Mouse (Mus musculus) kidney, adult 11 months (tissue): ENCODE data around the gene Plekhg3.
A peak's percentile ranks its signal among the peaks of the same experiment; 100 is the strongest.

Source experiments
- DNase-seq: peaks from one replicate; pipeline ENCODE4 v3.0.0; 2022

Gene Plekhg3

DNA sequence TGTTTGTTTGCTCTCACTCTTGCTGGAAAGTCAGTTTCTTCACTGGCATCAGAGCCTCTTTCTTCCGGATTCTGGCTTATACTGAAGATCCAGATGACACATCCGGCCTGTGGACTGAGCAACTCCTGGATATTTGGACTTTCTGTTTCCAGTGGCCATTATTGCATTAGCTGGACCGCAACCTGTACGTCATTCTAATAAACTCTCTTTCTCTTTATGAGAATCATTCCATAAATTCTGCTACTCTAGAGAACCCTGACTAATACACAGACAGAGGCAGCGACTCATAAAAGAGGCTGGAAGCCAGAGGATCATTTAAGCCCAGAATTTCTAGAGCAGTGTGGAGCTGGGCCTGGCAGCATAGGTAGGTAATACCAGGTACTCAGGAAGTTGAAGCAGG, 1.9 kb upstream of the Plekhg3 start:
- DNase-seq, result no peak

GRCm38 (mm10) chr12:76531986-76532925, 1.6 kb downstream of the Plekhg3 start:
- peak; percentile 86 for DNase-seq

- peak; percentile 97 for DNase-seq
Observed at GRCm38 (mm10) chr12:76532926-76533376, 2.3 kb downstream of the Plekhg3 start.

DNA sequence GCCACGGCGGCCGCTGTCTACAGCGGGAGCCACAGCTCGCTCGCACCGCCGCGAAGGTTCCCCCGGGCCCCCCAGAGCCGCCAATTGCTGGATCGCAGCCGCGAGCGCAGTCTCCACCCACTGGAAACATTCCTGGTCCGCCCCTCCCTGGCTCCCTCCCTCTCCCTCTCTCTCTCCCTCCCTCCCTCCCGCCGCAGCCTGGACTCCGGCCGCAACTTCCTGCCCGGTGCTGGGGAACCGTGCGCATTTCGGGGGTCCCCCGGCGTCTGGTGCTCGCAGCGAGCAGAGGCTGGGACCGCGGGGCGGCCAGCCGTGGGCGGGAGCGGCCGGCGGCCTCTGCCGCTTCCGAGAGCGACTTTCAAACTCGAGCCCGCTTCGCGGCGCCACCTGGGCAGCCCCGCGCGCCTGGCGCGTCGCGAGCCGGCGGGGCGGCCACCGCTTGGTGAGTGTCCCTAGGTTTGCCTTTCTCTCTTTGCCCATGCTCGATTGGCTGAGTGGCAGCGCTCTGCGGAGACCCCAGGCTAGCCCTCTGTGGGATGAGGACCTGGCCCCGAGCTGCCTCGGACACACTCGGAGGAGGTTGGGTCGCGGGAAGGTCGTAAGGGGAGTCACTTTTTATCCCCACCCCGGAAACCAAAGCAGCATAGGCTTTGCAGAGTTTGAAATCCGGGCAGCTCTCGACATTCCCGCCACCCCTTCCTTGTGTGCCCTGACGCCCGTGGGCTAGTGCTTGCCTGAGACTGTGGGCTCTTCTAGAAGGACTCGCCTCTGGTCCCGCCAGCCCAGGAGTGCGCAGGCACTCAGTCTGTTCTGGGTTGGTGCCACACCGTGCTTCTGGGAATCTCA, 2.9 kb downstream of the Plekhg3 start:
- DNase-seq, result peak; percentile 62

GRCm38 (mm10) chr12:76534233-76534632, 3.5 kb downstream of the Plekhg3 start:
- no peak for DNase-seq

DNA sequence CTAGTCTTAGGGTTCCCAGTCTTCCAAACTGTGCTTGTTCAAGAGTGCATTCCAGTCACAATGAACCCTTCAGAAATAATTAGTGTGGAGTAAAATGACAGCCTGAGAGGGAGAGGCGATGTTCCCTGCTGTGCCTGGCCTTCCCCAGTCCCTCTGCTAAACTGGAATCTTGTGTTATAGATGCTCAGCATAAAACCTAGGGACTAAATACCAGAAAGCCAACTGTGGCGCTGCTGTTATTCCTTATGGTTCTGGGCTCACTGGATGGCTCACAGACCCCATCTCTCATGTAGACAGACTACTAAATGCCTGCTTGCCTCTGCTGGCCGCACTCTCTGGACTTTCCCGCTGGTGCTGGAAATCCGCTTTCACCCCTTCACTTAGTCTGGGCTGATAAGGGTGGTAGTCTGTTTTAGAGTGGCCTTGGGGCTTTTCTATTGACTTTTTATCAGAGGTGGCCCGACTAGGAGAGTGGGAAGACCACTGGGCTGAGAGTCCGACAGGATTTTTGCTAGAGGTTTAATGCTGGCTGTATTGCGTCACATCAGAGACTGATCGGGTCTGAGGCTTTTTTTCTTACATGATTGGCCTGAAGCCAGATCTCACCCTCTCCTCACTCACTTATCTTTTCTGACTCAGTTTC, 4.1 kb downstream of the Plekhg3 start:
- no peak for DNase-seq

GRCm38 (mm10) chr12:76535471-76535900, 4.8 kb downstream of the Plekhg3 start:
- no peak for DNase-seq

GRCm38 (mm10) chr12:76536591-76537153, 6.0 kb downstream of the Plekhg3 start:
- no peak for DNase-seq

GRCm38 (mm10) chr12:76537434-76537833, 6.7 kb downstream of the Plekhg3 start:
- peak; percentile 63 for DNase-seq

GRCm38 (mm10) chr12:76540169-76540568, 9.5 kb downstream of the Plekhg3 start:
- DNase-seq, result no peak

GRCm38 (mm10) chr12:76540701-76541221, 10.1 kb downstream of the Plekhg3 start:
- DNase-seq, result no peak

DNA sequence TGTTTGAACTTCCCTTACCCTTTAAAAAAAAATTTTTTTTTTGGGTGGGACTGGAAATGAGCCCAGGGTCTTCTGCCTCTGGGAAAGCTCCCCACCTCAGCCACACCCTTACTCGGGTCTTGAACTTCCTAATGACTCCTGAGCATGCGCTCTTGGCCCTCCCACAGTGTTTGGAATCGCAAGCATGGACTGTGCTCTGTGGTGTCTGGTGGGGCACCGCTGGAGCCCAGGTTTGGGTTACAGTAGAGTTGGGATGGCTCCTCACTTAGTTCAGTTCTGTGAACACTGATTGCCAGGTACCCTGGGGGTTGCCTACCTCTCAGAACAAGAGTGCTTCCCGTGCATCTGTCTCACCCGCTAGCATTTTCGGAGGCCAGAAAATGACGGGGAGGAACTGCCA, 10.8 kb downstream of the Plekhg3 start:
- no peak for DNase-seq

DNA sequence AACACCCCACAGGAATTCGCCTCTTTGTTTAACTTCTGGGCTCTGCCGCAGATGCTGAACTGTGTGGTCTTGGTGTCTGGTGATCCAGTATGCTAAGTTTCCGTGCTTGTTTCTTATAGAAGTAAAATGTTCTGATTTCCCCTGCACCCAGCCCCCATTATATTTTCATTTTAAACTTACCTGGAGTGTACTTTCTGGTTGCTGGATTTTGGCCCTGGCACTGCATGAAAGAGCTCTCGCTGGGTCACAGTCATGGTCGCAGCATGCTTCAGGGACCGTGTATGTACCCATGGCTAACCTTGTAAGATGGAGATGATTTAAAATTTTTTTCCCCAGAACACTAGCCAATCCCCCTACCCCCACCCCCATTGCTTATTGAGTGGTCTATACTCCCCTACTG, 11.2 kb downstream of the Plekhg3 start:
- no peak for DNase-seq

DNA sequence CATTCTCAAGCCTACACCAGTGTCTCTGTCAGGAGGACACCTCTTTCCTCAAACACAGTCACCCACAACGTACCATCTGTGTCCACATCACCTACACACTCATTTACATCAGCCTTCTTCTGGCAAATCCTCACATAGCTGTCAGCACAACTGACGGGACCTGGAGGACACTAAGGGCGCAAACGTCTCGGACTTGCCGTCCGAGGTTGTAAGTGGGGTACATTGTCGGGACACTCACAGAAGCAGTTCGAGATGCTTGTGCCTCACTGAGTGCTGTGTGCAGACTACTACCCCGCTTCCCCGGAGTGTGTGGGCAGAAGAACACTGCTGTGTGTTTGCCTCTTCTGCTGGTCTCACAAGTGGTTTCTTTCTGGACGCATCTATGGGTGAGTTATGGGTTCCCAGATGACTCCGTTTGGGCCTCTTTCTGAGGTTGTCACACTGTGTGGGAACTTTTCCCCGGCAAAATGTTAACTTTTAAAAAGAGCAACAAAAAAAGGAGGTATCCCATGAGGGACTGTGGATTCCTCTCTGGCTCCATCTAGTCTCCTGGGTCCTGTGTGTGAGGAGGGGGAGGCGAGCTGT, 15.2 kb downstream of the Plekhg3 start:
- DNase-seq, result no peak

DNA sequence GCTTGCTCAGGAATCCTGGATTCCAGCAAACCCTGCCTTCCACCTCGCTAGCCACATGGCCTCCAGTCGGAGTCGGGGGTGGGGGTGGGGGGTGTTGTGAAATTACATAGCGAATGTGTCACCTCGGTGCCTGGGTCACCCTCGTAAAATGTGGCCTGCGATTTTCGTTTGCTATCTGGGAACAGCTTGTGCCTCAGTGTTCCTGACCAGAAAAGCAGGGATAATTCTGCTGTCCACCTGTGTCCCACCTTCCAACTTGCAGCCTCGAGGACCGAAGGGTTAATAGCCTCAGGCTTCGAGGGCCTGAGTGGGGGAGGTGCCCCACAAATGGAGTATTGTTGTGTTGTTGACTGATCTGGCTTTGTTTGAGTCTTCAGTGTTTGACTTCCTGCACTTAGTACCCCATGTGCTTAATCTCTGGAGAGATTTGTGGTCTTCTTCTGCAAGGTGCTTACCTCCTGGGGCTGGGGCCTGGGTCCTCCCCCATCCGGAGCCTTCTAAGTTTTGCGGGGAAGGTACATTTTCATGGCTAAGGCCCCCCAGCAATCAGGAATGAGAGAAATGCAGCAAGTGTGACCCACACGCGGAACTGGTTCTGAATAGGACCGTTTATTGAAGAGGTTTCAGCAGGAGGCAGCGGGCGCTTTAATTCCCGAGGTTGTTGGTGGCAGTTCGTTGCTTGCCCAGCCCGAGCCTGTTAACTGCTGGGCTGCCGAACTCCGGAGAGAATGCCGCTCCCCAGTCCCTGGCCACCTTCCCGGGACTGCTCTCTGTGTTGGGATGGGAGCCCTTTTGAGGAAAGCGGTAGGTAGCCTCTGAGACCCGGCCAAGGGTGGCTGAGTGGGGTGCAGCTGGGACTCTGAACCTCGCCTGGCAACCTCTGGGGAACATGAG, 15.9 kb downstream of the Plekhg3 start:
- no peak for DNase-seq

DNA sequence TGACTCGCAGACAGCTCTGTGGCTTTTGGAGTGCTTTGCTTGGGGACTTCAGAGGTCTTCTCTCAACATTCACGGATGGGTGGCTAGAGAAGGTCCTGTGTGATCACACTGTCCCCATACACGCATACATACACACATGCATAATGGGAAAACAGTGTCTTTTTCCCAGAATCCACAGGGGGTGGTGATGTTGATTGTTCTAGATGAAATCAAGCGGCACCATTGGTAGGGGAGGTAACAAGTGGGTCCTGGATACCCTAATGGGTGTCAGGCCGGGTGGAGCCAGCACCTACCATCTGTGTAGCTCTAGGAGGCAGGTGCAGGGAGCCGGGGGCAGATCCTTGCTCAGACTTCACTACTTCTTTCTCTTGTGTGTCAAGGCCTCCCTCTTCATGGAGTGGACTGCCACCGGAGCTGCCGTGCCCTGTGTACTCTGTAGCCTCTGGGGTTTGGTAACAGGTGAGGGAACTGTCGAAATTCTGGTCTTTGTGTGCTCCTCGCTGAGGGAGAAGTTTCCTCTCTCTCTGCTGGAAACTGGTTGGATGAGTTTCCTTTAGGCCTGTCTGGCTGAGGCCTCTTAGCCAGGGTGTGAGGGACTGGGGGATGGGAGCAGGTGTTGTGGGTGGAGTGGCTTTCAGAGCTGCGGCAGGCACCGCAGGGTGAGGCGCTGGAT, 16.9 kb downstream of the Plekhg3 start:
- DNase-seq, result peak; percentile 43

- no peak for DNase-seq
Observed at GRCm38 (mm10) chr12:76548082-76548423, 17.4 kb downstream of the Plekhg3 start.

DNA sequence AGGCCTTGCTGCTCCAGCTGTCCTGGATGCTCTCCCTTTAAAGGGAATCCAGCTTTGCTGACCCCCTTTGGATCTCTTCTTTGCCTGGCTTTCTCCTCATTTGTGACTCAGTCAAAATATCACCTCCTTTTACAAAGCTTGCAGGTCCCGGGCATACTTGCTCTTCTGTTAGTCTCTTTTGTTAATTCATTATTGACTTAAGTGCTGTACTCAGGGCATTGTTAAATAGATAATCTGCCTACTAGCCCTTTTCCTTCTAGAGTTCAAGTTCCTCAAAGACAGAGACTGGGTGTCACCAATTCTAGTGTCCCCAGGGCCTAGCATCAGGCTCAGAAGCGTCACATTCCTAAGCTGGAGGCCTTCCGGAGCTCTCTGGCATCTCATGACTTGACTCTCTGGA, 18.5 kb downstream of the Plekhg3 start:
- no peak for DNase-seq

GRCm38 (mm10) chr12:76552321-76552720, 21.6 kb downstream of the Plekhg3 start:
- peak; percentile 72 for DNase-seq

- no peak for DNase-seq
Observed at GRCm38 (mm10) chr12:76552958-76553357, 22.3 kb downstream of the Plekhg3 start.

- DNase-seq, result no peak
Observed at GRCm38 (mm10) chr12:76553917-76554316, 23.2 kb downstream of the Plekhg3 start.
